ENCODE assay signal across 7 mouse cellular contexts in genomic region chr16:48994343-48994693, GRCm38 (mm10). TPM values are rescaled to one million over a fixed set of nuclear protein-coding genes. Genes with fewer than 3 reads are reported as not detected.
A peak's percentile ranks its signal among the peaks of the same experiment; 100 is the strongest.
DNase-seq lines count a peak whose midpoint lies in the region; ATAC-seq and TF ChIP-seq lines count a peak whose summit lies in the region.

No protein-coding gene starts in this region.

- H3K4me2 ChIP-seq in forebrain, embryonic 13.5 days, result peak overlapping the region; percentile 79
- H3K4me2 ChIP-seq in liver, embryonic 13.5 days, result peak overlapping the region; percentile 88

- DNase-seq in testis, postnatal 14 days (ENCODE audit: low spot score), result no peak
- DNase-seq in liver, embryonic 13.5 days, result no peak
- no peak for DNase-seq in Muller cell, postnatal 12 days (ENCODE audit: inconsistent ontology term)
- DNase-seq in thymus, postnatal 0 days (ENCODE audit: low spot score), result no peak
- DNase-seq in cerebellum, adult 9-10 months, result no peak

- H3K27ac ChIP-seq in testis, adult 2 months (ENCODE audit: control insufficient read depth, insufficient read depth, low read depth, low read length), result peak overlapping the region; percentile 58; the same call in 1 of the 2 replicates
- H3K27ac ChIP-seq in forebrain, embryonic 13.5 days, result no peak overlapping the region
- H3K27ac ChIP-seq in liver, embryonic 13.5 days, result peak overlapping the region; percentile 77

- H3K4me3 ChIP-seq in testis, adult 2 months (ENCODE audit: control insufficient read depth, low read depth, low read length), result peak overlapping the region; percentile 95
- peak overlapping the region; percentile 87 for H3K4me3 ChIP-seq in forebrain, embryonic 13.5 days
- H3K4me3 ChIP-seq in liver, embryonic 13.5 days (replicated peaks), result peak overlapping the region; percentile 97

- no peaks in the 10 kb centered on the region for H3K4me1 ChIP-seq in testis, adult 2 months (ENCODE audit: control insufficient read depth, insufficient read depth, low read length)
- H3K4me1 ChIP-seq in forebrain, embryonic 13.5 days, result peaks cover 27% of the 10 kb centered on the region
- peaks cover 21% of the 10 kb centered on the region for H3K4me1 ChIP-seq in liver, embryonic 13.5 days (replicated peaks)

- H3K27me3 ChIP-seq in testis, adult 2 months (ENCODE audit: control insufficient read depth, insufficient read depth, low read length), result no peaks in the 10 kb centered on the region
- no peaks in the 10 kb centered on the region for H3K27me3 ChIP-seq in forebrain, embryonic 13.5 days
- no peaks in the 10 kb centered on the region for H3K27me3 ChIP-seq in liver, embryonic 13.5 days

- no peak for TF ChIP-seq POLR2A in testis, adult 2 months (IDR thresholded peaks at IDR 0.05; ENCODE audit: control insufficient read depth, low read depth, low read length)

- no peaks in the 10 kb centered on the region for H3K36me3 ChIP-seq in testis, adult 2 months (ENCODE audit: control insufficient read depth, insufficient read depth, low read length)
- peaks cover 8% of the 10 kb centered on the region for H3K36me3 ChIP-seq in forebrain, embryonic 13.5 days (ENCODE audit: poor library complexity, severe bottlenecking)
- peaks cover 13% of the 10 kb centered on the region for H3K36me3 ChIP-seq in liver, embryonic 13.5 days

- ATAC-seq in forebrain, embryonic 13.5 days, result no peak; the same call in 1 of the 2 replicates
- peak; percentile 59 for ATAC-seq in liver, embryonic 13.5 days (ENCODE audit: low read depth)

- 0% methylated on average over 18 of the region's 18 CpGs for WGBS in forebrain, embryonic 13.5 days
- 1% methylated on average over 18 of the region's 18 CpGs for WGBS in liver, embryonic 13.5 days (ENCODE audit: insufficient replicate concordance)

- no peaks in the 10 kb centered on the region for H3K9me3 ChIP-seq in forebrain, embryonic 13.5 days (replicated peaks)
- no peaks in the 10 kb centered on the region for H3K9me3 ChIP-seq in liver, embryonic 13.5 days (replicated peaks)

- TF ChIP-seq CTCF in testis, adult 2 months (IDR thresholded peaks at IDR 0.05; ENCODE audit: control insufficient read depth, insufficient read depth, insufficient replicate concordance, low read depth, low read length), result no peak

- peak overlapping the region; percentile 77 for H3K9ac ChIP-seq in forebrain, embryonic 13.5 days
- peak overlapping the region; percentile 97 for H3K9ac ChIP-seq in liver, embryonic 13.5 days

RNA-seq across cellular contexts. Expression of gene Cip2a, which starts 0.3 kb away (rescaled TPM):
- 9.9 and 11.7 TPM in 2 replicates for polyA plus RNA-seq in testis, adult 2 months (2012; rRNA removed)
- 37.1 TPM in 2 replicates for polyA plus RNA-seq in forebrain, embryonic 13.5 days (2015; fragmentation: Nextera tagmentation; extraction: Ambion mirVana)
- 19.2 and 27.1 TPM in 2 replicates for polyA plus RNA-seq in liver, embryonic 13.5 days (2015; fragmentation: Nextera tagmentation; extraction: Ambion mirVana)
- 32.5 and 33.5 TPM in 2 replicates for polyA plus RNA-seq in thymus, postnatal 0 days (2015; fragmentation: Nextera tagmentation; extraction: Ambion mirVana)

RNA-seq across cellular contexts. Expression of gene Dzip3, which starts 0.4 kb away (rescaled TPM):
- polyA plus RNA-seq in testis, adult 2 months (2012; rRNA removed), result 4.7 and 6.2 TPM in 2 replicates
- polyA plus RNA-seq in forebrain, embryonic 13.5 days (2015; fragmentation: Nextera tagmentation; extraction: Ambion mirVana), result 46.5 and 51.7 TPM in 2 replicates
- polyA plus RNA-seq in liver, embryonic 13.5 days (2015; fragmentation: Nextera tagmentation; extraction: Ambion mirVana), result 7.0 and 9.8 TPM in 2 replicates
- polyA plus RNA-seq in thymus, postnatal 0 days (2015; fragmentation: Nextera tagmentation; extraction: Ambion mirVana), result 14.0 and 14.4 TPM in 2 replicates
